Mouse (Mus musculus) cerebellum, adult 2 months (tissue): ENCODE measurements at regions not wholly inside any gene's neighbourhood (a gene's known extent, or its start where the extent isn't known, plus 50 kb on each side); places are given as distances from the start of the nearest gene placed in this dataset.

Experiments
- CTCF ChIP-seq: fragments of 200-500 bp; IDR thresholded peaks from 2 replicates; pipeline ENCODE4 v1.5.1; 2011; ENCODE audit warnings: low read depth, mild to moderate bottlenecking, control low read depth, low read length, moderate library complexity, borderline replicate concordance; ENCODE audit not compliant: insufficient read depth
- POLR2A ChIP-seq: fragments of 200-500 bp; IDR thresholded peaks from 2 replicates; pipeline ENCODE4 v1.6.1; 2011; ENCODE audit warnings: low read length, control low read depth, borderline replicate concordance; ENCODE audit not compliant: insufficient read depth

- TF ChIP-seq CTCF (no peak), POLR2A (no peak)
Observed at GRCm38 (mm10) chrX:14840420-14840757, 629.4 kb downstream of the H2al1n start.
